Mouse (Mus musculus) embryonic facial prominence, embryonic 13.5 days (tissue): ENCODE data around the gene Eif4e1b. TPM values are rescaled to one million over a fixed set of nuclear protein-coding genes. Genes with fewer than 3 reads are reported as not detected.

Experiments used
- ATAC-seq: fragments of 200-750 bp; cut with Nextera tagmentation; 2 replicates; pipeline ENCODE4 v1.8.0; 2017; ENCODE audit warnings: low read depth; ENCODE audit not compliant: insufficient number of reproducible peaks, insufficient read depth, low FRiP score, low TSS enrichment
- H3K27ac ChIP-seq: fragments of 300-500 bp; sonication (generic); 2 replicates; pipeline ENCODE4 v1.5.1; 2015; ENCODE audit warnings: moderate library complexity, mild to moderate bottlenecking, inconsistent platforms
- H3K27me3 ChIP-seq: fragments of 300-500 bp; sonication (generic); 2 replicates; pipeline ENCODE4 v1.6.1; 2015; ENCODE audit warnings: mild to moderate bottlenecking, inconsistent platforms
- H3K36me3 ChIP-seq: fragments of 300-500 bp; sonication (generic); 2 replicates; pipeline ENCODE4 v1.6.1; 2015; ENCODE audit warnings: mild to moderate bottlenecking, inconsistent platforms
- H3K4me1 ChIP-seq: fragments of 300-500 bp; sonication (generic); 2 replicates; pipeline ENCODE4 v1.6.1; 2015; ENCODE audit warnings: inconsistent platforms
- H3K4me2 ChIP-seq: fragments of 300-500 bp; sonication (generic); 2 replicates; pipeline ENCODE4 v1.6.1; 2015; ENCODE audit warnings: moderate library complexity, mild to moderate bottlenecking, inconsistent platforms
- H3K4me3 ChIP-seq: fragments of 300-500 bp; sonication (generic); 2 replicates; pipeline ENCODE4 v1.5.1; 2015; ENCODE audit warnings: mild to moderate bottlenecking, inconsistent platforms
- H3K9ac ChIP-seq: fragments of 300-500 bp; sonication (generic); 2 replicates; pipeline ENCODE4 v1.6.1; 2015; ENCODE audit warnings: mild to moderate bottlenecking, inconsistent platforms
- H3K9me3 ChIP-seq: fragments of 300-500 bp; sonication (generic); 2 replicates; pipeline ENCODE4 v1.6.1; 2016; ENCODE audit warnings: inconsistent platforms
- WGBS: fragments of 180-500 bp; shearing (Covaris S2); methylation state at CpG from one replicate; pipeline ENCODE4 v1.1.7; 2015; ENCODE audit warnings: mixed read lengths; 5-methylcytosine and 5-hydroxymethylcytosine counted together
- polyA plus RNA-seq: library from polyadenylated mRNA; unstranded; fragments of >200 nt; fragmentation: Nextera tagmentation; extraction: Ambion mirVana; gene quantifications from 2 replicates; pipeline ENCODE4 v1.2.1, GENCODE M21; 2015

Gene Eif4e1b
- polyA plus RNA-seq, 1 experiment from 2014 or later = not detected

DNA sequence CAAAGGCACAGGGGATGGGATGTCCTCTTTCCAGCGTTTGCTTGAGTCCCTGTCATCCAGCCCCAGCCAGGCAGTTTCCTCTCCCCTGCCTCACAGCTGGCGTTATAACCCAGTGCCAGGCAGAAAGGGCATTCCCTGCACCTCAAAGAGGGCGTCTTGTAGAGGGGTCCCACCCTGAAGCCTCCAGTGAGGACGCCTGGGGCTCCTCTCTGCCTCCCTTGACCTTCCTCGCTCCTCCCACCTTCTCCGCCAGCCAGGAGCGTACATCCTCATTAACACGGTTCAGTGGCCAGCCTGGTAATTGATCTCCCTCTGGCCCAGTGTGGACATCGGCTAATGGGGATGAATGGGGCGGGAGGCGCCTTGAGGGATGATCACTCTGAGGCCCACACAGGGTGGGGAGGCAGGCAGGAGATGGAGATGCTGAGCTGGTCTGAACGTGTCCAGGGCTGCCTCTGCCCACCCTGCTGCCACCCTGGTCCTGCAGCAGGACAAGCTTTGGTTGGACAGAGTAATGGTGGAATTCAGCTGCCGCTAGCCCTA lies 22.7 kb downstream of the Eif4e1b start:
- H3K9ac ChIP-seq = 0 out of 2 replicates have a peak overlapping the region, but pooled peaks have one; percentile 32
- no peak overlapping the region for H3K27ac ChIP-seq
- H3K4me2 ChIP-seq = no peak overlapping the region
- peaks cover 34% of the 10 kb centered on the region for H3K27me3 ChIP-seq
- H3K9me3 ChIP-seq = no peaks in the 10 kb centered on the region
- H3K36me3 ChIP-seq = no peaks in the 10 kb centered on the region
- 24% methylated on average over 13 of the region's 13 CpGs for WGBS
- no peak overlapping the region for H3K4me3 ChIP-seq
- no peak for ATAC-seq
- H3K4me1 ChIP-seq = no peaks in the 10 kb centered on the region

DNA sequence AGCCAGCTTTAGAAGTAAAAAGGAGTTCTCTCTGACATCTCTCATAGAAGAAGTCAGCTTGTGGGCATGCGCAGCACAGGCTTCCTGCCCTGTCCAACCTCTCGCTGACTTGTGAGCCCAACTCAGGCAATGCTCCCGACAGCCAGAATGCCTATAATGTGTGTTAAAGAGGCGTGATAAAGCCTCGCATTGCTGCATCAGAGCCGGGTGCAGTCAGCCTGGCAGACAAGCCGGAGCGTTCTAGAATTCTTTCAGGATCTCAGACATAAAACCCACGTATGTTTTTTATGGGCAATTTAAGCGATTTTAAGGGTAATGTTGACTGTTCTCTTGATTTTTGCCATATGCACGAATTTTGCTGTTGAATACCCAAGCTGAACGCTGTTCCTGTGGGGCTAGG lies 24.3 kb downstream of the Eif4e1b start:
- Histone ChIP-seq H3K27me3 (peaks cover 34% of the 10 kb centered on the region), H3K4me3 (no peak overlapping the region), H3K27ac (no peak overlapping the region), H3K36me3 (no peaks in the 10 kb centered on the region), H3K9me3 (no peaks in the 10 kb centered on the region), H3K4me2 (no peak overlapping the region), H3K4me1 (no peaks in the 10 kb centered on the region), H3K9ac (no peak overlapping the region)
- 64% methylated on average over 12 of the region's 12 CpGs for WGBS
- ATAC-seq = no peak

DNA sequence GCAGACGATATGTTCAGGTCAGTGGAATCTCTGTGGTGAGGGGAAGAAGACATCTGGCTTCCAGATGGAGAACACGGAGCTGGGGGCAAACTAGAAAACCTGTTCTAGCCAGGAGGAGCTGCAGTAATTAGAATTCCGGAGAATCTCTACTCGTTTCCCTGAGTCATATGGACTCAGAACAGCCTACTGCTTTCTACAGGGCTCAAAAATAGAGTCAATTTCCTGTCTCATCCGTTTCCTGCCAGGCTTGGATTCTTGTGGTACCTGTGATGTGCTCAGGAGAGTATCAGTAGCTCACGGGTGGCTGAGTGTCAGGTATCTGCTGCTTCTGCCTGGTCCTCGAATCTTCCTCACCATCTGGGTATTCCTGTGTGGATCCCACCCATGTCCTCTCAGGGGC lies 27.7 kb downstream of the Eif4e1b start:
- no peaks in the 10 kb centered on the region for H3K36me3 ChIP-seq
- no peak overlapping the region for H3K9ac ChIP-seq
- ATAC-seq = no peak
- no peaks in the 10 kb centered on the region for H3K9me3 ChIP-seq
- H3K4me3 ChIP-seq = no peak overlapping the region
- no peak overlapping the region for H3K27ac ChIP-seq
- H3K4me2 ChIP-seq = no peak overlapping the region
- H3K27me3 ChIP-seq = peaks cover 4% of the 10 kb centered on the region
- WGBS = 29% methylated on average over 7 of the region's 7 CpGs
- no peaks in the 10 kb centered on the region for H3K4me1 ChIP-seq

DNA sequence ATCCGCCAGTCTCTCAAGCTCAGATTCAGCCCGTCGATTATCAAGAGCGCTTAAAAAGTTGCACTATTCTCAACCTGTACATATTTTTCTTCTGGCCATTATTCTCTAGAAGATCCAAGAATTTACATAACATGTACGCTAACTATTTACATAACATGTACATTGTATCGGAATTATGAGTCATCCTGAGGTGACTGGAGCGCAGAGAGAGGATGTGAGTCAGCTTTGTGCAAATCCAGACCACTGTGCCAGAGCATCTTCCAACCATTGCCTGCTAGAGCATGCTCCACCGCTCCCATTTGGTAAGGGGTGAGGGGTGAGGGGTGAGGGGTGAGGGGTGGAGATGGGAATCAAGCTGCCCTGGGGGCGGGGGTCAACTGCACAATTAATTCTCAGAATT lies 29.6 kb downstream of the Eif4e1b start:
- no peaks in the 10 kb centered on the region for H3K9me3 ChIP-seq
- no peak for ATAC-seq
- WGBS = 88% methylated on average over 9 of the region's 9 CpGs
- no peak overlapping the region for H3K4me3 ChIP-seq
- H3K4me1 ChIP-seq = no peaks in the 10 kb centered on the region
- H3K9ac ChIP-seq = no peak overlapping the region
- H3K4me2 ChIP-seq = no peak overlapping the region
- no peaks in the 10 kb centered on the region for H3K36me3 ChIP-seq
- no peaks in the 10 kb centered on the region for H3K27me3 ChIP-seq
- no peak overlapping the region for H3K27ac ChIP-seq

DNA sequence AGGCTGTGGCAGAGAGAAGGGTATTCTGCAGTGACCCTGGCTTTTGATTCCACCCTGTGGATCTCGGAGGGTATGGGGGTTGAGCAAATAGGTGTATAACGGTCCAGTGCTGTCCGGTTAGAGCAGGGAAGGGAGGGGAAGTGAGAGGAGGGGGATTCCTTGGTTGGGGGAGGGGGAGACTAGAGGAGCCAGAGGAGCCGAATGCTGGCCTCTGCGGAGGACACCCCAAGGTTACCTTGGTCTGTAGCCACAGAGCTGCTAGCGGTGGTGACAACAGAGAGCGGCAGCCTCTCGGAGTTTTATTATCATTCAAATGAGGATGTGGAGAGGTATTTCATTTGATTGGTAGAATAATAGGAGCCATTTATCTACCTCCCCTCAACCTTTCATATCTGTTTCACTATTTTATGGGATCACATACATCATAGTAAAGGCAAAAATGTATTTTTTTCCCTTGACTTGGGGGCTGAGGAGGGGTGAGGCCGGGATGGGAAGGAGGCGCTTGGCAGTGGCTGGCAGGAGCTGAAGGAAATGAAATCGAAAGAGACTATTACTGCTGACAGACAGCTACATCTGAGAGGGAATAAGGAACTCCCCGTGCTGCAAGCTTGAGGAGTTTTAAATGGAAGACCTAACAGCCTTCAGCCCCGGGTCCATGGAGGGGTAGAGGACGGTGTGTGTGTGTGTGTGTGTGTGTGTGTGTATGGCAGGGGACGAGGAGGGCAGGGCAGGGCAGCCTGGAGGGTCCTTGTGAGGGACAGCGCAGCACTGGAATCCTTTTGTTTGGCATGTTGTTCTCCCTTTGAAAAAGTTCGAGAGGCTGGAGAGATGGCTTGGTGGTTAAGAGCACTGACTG lies 34.8 kb downstream of the Eif4e1b start:
- no peak overlapping the region for H3K9ac ChIP-seq
- H3K4me2 ChIP-seq = no peak overlapping the region
- 28% methylated on average over 17 of the region's 17 CpGs for WGBS
- H3K9me3 ChIP-seq = no peaks in the 10 kb centered on the region
- H3K27me3 ChIP-seq = no peaks in the 10 kb centered on the region
- no peak overlapping the region for H3K27ac ChIP-seq
- H3K36me3 ChIP-seq = no peaks in the 10 kb centered on the region
- H3K4me3 ChIP-seq = no peak overlapping the region
- H3K4me1 ChIP-seq = no peaks in the 10 kb centered on the region
- ATAC-seq = no peak

DNA sequence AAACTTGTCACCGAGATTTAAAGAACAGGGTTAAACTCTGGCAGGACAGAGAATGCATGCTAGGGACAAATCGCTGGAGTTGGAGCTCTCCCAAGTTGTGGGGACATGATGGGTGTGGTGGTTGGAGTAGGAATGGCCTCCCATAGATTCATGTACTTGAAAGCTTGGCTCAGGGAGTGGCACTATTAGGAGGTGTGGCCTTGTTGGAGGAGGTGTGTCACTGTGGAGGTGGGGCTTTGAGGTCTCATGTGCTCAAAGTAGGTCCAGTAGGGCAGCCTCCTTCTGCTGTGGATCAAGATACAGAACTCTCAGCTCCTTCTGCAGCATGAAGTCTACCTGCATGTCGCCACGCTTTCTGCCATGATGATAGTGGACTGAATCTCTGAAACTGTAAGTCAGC lies 37.3 kb downstream of the Eif4e1b start:
- ATAC-seq = no peak
- peaks cover 12% of the 10 kb centered on the region; the same call in 1 of the 2 replicates for H3K27me3 ChIP-seq
- no peaks in the 10 kb centered on the region for H3K36me3 ChIP-seq
- H3K27ac ChIP-seq = no peak overlapping the region
- H3K4me3 ChIP-seq = no peak overlapping the region
- H3K9ac ChIP-seq = no peak overlapping the region
- 84% methylated on average over 4 of the region's 4 CpGs for WGBS
- H3K4me2 ChIP-seq = no peak overlapping the region
- H3K9me3 ChIP-seq = no peaks in the 10 kb centered on the region
- H3K4me1 ChIP-seq = peaks cover 10% of the 10 kb centered on the region

DNA sequence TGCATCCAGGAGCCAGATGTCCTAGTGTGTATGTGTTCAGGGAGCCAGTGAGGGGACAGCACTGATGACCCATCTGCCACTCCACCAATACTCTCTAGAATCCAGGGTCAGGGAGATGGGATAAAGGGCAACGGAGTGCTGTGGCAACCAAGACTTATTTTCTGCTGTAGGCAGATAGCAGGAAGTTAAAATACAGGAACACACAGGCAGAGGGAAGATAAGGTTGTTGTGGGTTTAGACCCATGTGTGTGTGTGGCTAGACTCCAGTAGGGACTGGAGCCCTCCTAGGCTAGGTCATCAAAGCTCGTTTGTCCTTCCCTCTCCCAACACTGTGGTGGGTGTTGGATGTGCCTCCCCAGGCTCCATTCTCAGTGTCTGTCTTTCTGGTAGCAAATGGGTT lies 38.1 kb downstream of the Eif4e1b start:
- no peak for ATAC-seq
- H3K27ac ChIP-seq = no peak overlapping the region
- no peak overlapping the region for H3K9ac ChIP-seq
- H3K4me3 ChIP-seq = no peak overlapping the region
- 82% methylated on average over 2 of the region's 2 CpGs for WGBS
- peaks cover 12% of the 10 kb centered on the region; the same call in 1 of the 2 replicates for H3K27me3 ChIP-seq
- H3K36me3 ChIP-seq = no peaks in the 10 kb centered on the region
- peaks cover 10% of the 10 kb centered on the region for H3K4me1 ChIP-seq
- no peaks in the 10 kb centered on the region for H3K9me3 ChIP-seq
- no peak overlapping the region for H3K4me2 ChIP-seq

DNA sequence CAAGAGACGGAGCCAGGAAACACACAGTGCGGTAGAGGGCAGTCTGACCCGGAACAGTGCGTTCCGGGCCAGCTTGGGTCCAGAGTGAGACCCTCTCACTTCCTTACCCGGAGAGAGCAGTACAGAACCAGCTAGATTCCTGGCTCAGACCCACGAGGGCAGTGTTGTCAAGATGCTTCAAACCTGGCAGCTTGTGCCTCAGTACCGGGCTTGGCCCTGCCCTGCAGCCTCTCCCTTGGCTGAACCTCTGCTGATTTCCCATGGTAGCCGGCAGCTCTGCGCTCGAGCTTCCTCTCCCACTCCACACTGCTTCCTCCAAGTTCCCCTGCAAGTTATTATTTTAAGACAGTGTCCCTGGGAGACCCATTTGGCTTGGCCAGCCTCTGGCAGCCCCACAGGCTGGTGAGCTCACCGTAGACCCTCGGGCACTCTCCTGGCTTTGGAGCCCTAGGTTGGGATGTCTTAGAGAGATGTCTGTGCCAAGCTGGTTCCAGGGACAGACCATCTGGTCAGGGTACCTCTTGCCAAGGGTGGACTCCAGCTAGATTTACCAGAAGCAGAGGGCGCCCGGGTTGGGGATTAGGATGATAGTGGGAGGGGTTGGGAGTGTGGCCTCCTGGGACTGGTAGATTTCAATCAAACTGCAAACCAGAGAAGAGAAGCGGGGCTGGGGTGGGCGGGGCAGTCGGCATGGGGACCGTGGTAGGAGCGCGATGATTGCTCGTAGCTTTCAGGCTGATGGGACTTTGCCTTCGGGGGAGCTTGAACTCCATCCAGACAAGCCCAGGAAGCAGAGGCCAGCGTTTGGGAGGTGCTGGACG lies 40.5 kb downstream of the Eif4e1b start:
- Histone ChIP-seq H3K4me1 (peaks cover 11% of the 10 kb centered on the region), H3K4me3 (peak overlapping the region; percentile 23), H3K27ac (no peak overlapping the region), H3K9ac (no peak overlapping the region), H3K9me3 (no peaks in the 10 kb centered on the region), H3K36me3 (no peaks in the 10 kb centered on the region), H3K4me2 (peak overlapping the region; percentile 49), H3K27me3 (peaks cover 12% of the 10 kb centered on the region; the same call in 1 of the 2 replicates)
- WGBS = 14% methylated on average over 25 of the region's 25 CpGs
- no peak for ATAC-seq

DNA sequence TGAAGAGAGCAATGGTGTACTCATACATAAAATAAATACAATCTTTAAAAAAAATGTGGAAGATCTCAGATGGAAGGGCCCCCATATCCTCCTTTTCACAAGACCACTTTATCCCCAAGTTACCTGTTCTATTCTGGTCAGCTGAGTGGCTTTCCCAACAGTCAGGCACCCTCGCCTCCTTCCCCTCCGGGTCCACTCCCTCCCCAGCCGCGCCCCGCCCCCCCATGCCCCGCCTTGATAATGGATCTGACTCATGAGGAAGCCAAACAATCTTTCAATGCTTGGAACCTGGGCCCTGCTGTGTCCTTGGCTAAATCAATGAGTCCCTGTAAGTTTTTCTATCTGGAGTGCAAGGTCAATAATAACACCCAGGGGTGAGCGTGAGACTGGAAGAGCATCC lies 44.2 kb downstream of the Eif4e1b start:
- 54% methylated on average over 7 of the region's 7 CpGs for WGBS
- peaks cover 15% of the 10 kb centered on the region for H3K4me1 ChIP-seq

DNA sequence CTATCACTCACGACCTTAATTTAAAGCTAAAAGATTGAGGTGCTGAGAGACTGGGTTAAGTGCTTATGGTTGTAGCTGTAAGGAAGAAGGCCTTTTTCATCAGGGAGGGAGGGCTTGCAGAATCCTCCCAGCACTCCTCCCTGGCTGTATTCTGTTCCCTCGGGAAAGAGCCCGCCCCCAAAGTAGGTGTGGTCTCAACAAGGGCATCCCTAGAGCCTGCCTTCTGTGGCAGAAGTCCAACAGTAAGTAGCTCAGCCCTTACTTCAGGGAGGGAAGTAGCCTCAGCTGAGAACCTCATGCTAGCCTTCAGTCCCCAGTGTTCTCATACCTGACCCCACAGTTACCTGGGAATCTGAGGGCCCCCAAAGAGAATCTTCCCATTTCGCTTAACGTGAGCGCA lies 44.7 kb downstream of the Eif4e1b start:
- WGBS = 53% methylated on average over 6 of the region's 6 CpGs
- Histone ChIP-seq H3K9ac (no peak overlapping the region), H3K4me1 (peaks cover 15% of the 10 kb centered on the region), H3K27me3 (peaks cover 12% of the 10 kb centered on the region; the same call in 1 of the 2 replicates), H3K27ac (no peak overlapping the region), H3K4me3 (no peak overlapping the region), H3K4me2 (no peak overlapping the region), H3K36me3 (no peaks in the 10 kb centered on the region), H3K9me3 (no peaks in the 10 kb centered on the region)
- ATAC-seq = no peak

More for the DNA sequence above, 44.2 kb downstream of the Eif4e1b start:
- Histone ChIP-seq H3K27ac (no peak overlapping the region), H3K27me3 (peaks cover 12% of the 10 kb centered on the region; the same call in 1 of the 2 replicates), H3K9me3 (no peaks in the 10 kb centered on the region), H3K9ac (no peak overlapping the region), H3K36me3 (no peaks in the 10 kb centered on the region), H3K4me3 (no peak overlapping the region), H3K4me2 (no peak overlapping the region)
- no peak for ATAC-seq

DNA sequence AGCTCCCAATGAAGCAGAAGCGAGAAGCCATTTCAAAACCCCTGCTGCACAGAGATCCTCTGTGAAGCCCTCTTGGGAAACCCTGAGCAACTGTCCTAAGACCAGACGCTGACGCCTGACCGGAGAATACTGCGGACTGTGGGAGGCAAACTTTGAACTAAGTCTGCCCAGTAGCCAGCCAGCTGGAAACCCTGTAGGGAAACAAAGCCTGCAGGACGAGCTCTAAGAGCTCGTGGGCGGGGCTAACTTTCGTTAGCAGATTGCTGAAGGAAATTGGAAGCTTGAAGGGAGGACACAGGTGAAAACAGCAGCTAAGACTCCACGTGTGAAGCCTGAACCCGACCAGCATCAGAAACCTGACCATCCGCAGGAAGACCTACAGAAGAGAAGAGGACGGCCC lies 45.7 kb downstream of the Eif4e1b start:
- no peak for ATAC-seq
- peak overlapping the region; percentile 28; the same call in 1 of the 2 replicates for H3K4me2 ChIP-seq
- WGBS = 5% methylated on average over 13 of the region's 13 CpGs

More for the DNA sequence above, 45.7 kb downstream of the Eif4e1b start:
- Histone ChIP-seq H3K27me3 (peaks cover 5% of the 10 kb centered on the region; the same call in 1 of the 2 replicates), H3K4me1 (peaks cover 11% of the 10 kb centered on the region), H3K4me3 (no peak overlapping the region), H3K9ac (no peak overlapping the region), H3K9me3 (no peaks in the 10 kb centered on the region), H3K36me3 (no peaks in the 10 kb centered on the region), H3K27ac (no peak overlapping the region)
